Mouse (Mus musculus): ENCODE measurements around the gene Fam102b.

The Fam102b gene

GRCm38 (mm10) chr3:108961226-108961625 is 66.2 kb downstream of the Fam102b start:
- DNase-seq (ENCODE audit: low spot score in 2 of 2): no peak

- DNase-seq (ENCODE audit: low spot score in 2 of 2): no peak
Observed at GRCm38 (mm10) chr3:108959680-108960295, 67.6 kb downstream of the Fam102b start.

- DNase-seq (ENCODE audit: low spot score in 2 of 2): no peak
Observed at GRCm38 (mm10) chr3:108957976-108958375, 69.4 kb downstream of the Fam102b start.

- no peak for DNase-seq (ENCODE audit: low spot score in 2 of 2)
Observed at GRCm38 (mm10) chr3:108940996-108941395, 86.4 kb downstream of the Fam102b start.

GRCm38 (mm10) chr3:108940001-108940633 is 87.3 kb downstream of the Fam102b start, which contains the start of gene Gm9857:
TSS of gene Gm9857 (minus strand) at chr3:108940445.
- no peak for DNase-seq (ENCODE audit: low spot score in 2 of 2)

- DNase-seq (ENCODE audit: low spot score in 2 of 2): no peak
Observed at GRCm38 (mm10) chr3:108939573-108939972, 87.8 kb downstream of the Fam102b start, which contains the start of gene Henmt1. TSS of gene Henmt1 (plus strand) at chr3:108939873.

- no peak for DNase-seq (ENCODE audit: low spot score in 2 of 2)
Observed at GRCm38 (mm10) chr3:108938691-108939090, 88.7 kb downstream of the Fam102b start.

GRCm38 (mm10) chr3:108933557-108933956 is 93.8 kb downstream of the Fam102b start:
- no peak for DNase-seq (ENCODE audit: low spot score in 2 of 2)

- DNase-seq (ENCODE audit: low spot score in 2 of 2): no peak
Observed at GRCm38 (mm10) chr3:108926308-108926707, 101.1 kb downstream of the Fam102b start.

GRCm38 (mm10) chr3:108925677-108926076 is 101.7 kb downstream of the Fam102b start:
- DNase-seq (ENCODE audit: low spot score in 2 of 2): no peak

GRCm38 (mm10) chr3:108921822-108922221 is 105.6 kb downstream of the Fam102b start:
- DNase-seq (ENCODE audit: low spot score in 2 of 2): no peak

All from spleen, postnatal 14 days (tissue).